Mouse (Mus musculus) T-helper 17 cell (primary cell): ENCODE measurements around the gene Kcnj3.

ENCODE experiments used
- in situ Hi-C, 2 experiments: fragments of 300-600 bp; cut with MboI, MseI; formaldehyde crosslinking; loops; 1 replicate in 1 of 2; 2 replicates in 1 of 2; pipeline ENCODE4 v1.15.1; 2025; ENCODE audit warnings: high pct_unique_total_duplicates in 2 of 2

Kcnj3 gene

GRCm38 (mm10) chr2:55505712-55506111 lies 69.9 kb downstream of the Kcnj3 start:
- in situ Hi-C loops, result no loop called here

- in situ Hi-C loops, result no loop called here
Observed at GRCm38 (mm10) chr2:55517297-55517696, 81.5 kb downstream of the Kcnj3 start.

- in situ Hi-C loops, result no loop called here
Observed at GRCm38 (mm10) chr2:55532738-55533491, 97.1 kb downstream of the Kcnj3 start.

- in situ Hi-C loops, result no loop called here
Observed at GRCm38 (mm10) chr2:55534946-55535345, 99.2 kb downstream of the Kcnj3 start.

GRCm38 (mm10) chr2:55535482-55535881 lies 99.7 kb downstream of the Kcnj3 start:
- in situ Hi-C loops, result no loop called here

- in situ Hi-C loops, result no loop called here
Observed at GRCm38 (mm10) chr2:55547612-55548011, 111.8 kb downstream of the Kcnj3 start.

GRCm38 (mm10) chr2:55558368-55558985 lies 122.7 kb downstream of the Kcnj3 start:
- in situ Hi-C loops, result no loop called here

GRCm38 (mm10) chr2:55569291-55569690 lies 133.5 kb downstream of the Kcnj3 start:
- in situ Hi-C loops, result no loop called here

GRCm38 (mm10) chr2:55571425-55571824 lies 135.7 kb downstream of the Kcnj3 start:
- in situ Hi-C loops, result no loop called here

- in situ Hi-C loops, result no loop called here
Observed at GRCm38 (mm10) chr2:55580286-55580685, 144.5 kb downstream of the Kcnj3 start.

- in situ Hi-C loops, result no loop called here
Observed at GRCm38 (mm10) chr2:55591226-55591988, 155.6 kb downstream of the Kcnj3 start.
